Mouse (Mus musculus) lung, postnatal 14 days (tissue): ENCODE results near the gene 1810049J17Rik.
A peak's percentile ranks its signal among the peaks of the same experiment; 100 is the strongest.

Experiments
- DNase-seq: peaks from one replicate; pipeline ENCODE4 v3.0.0; 2021

The 1810049J17Rik gene

GRCm38 (mm10) chr15:12346916-12347315 is 25.2 kb upstream of the 1810049J17Rik start:
- no peak for DNase-seq

GRCm38 (mm10) chr15:12341401-12341758 is 19.7 kb upstream of the 1810049J17Rik start:
- DNase-seq: no peak

GRCm38 (mm10) chr15:12340536-12341400 is 19.1 kb upstream of the 1810049J17Rik start:
- no peak for DNase-seq

- DNase-seq: no peak
Measured at GRCm38 (mm10) chr15:12337779-12338137, 16.1 kb upstream of the 1810049J17Rik start.

GRCm38 (mm10) chr15:12337030-12337778 is 15.5 kb upstream of the 1810049J17Rik start:
- no peak for DNase-seq

GRCm38 (mm10) chr15:12334381-12334780 is 12.7 kb upstream of the 1810049J17Rik start:
- no peak for DNase-seq

- DNase-seq: no peak
Measured at GRCm38 (mm10) chr15:12331300-12331699, 9.6 kb upstream of the 1810049J17Rik start.

- DNase-seq: no peak
Measured at GRCm38 (mm10) chr15:12330892-12331291, 9.2 kb upstream of the 1810049J17Rik start.

GRCm38 (mm10) chr15:12330389-12330788 is 8.7 kb upstream of the 1810049J17Rik start:
- no peak for DNase-seq

- no peak for DNase-seq
Measured at GRCm38 (mm10) chr15:12324326-12324725, 2.6 kb upstream of the 1810049J17Rik start.

GRCm38 (mm10) chr15:12322676-12323402 is 1.1 kb upstream of the 1810049J17Rik start:
- DNase-seq: no peak

GRCm38 (mm10) chr15:12321091-12321787 is 460 bp downstream of the 1810049J17Rik start, which contains the start of gene Golph3:
Gene Golph3, plus strand, starts transcription at chr15:12321450.
- peak; percentile 97 for DNase-seq

GRCm38 (mm10) chr15:12320441-12321090 is 1.1 kb downstream of the 1810049J17Rik start:
- no peak for DNase-seq

GRCm38 (mm10) chr15:12319889-12320288 is 1.8 kb downstream of the 1810049J17Rik start:
- no peak for DNase-seq

GRCm38 (mm10) chr15:12318451-12318850 is 3.2 kb downstream of the 1810049J17Rik start:
- DNase-seq: no peak

GRCm38 (mm10) chr15:12317290-12317689 is 4.4 kb downstream of the 1810049J17Rik start:
- no peak for DNase-seq

GRCm38 (mm10) chr15:12315996-12316395 is 5.7 kb downstream of the 1810049J17Rik start:
- DNase-seq: no peak

- DNase-seq: no peak
Measured at GRCm38 (mm10) chr15:12314584-12314983, 7.1 kb downstream of the 1810049J17Rik start.

GRCm38 (mm10) chr15:12313255-12313654 is 8.4 kb downstream of the 1810049J17Rik start:
- DNase-seq: no peak

GRCm38 (mm10) chr15:12311465-12311864 is 10.2 kb downstream of the 1810049J17Rik start:
- no peak for DNase-seq

- DNase-seq: no peak
Measured at GRCm38 (mm10) chr15:12310676-12311075, 11.0 kb downstream of the 1810049J17Rik start.

- DNase-seq: no peak
Measured at GRCm38 (mm10) chr15:12308539-12308938, 13.2 kb downstream of the 1810049J17Rik start.
